Mouse (Mus musculus) activated CD4-positive, CD25-positive, alpha-beta regulatory T cell, adult 4 months (primary cell): ENCODE results near the gene Polr3b. TPM values are rescaled to one million over a fixed set of nuclear protein-coding genes. Genes with fewer than 3 reads are reported as not detected.

Source experiments
- ATAC-seq: one replicate; pipeline ENCODE4 v1.8.0; 2017
- polyA plus RNA-seq, 2 experiments: library from polyadenylated mRNA; unstranded; fragments of 100-300 nt; shearing (Covaris generic); gene quantifications; one replicate each; pipeline ENCODE4 v1.2.1; 2017

Gene Polr3b
- 10 to 100 TPM; 11.8 to 13.3 TPM for polyA plus RNA-seq

DNA sequence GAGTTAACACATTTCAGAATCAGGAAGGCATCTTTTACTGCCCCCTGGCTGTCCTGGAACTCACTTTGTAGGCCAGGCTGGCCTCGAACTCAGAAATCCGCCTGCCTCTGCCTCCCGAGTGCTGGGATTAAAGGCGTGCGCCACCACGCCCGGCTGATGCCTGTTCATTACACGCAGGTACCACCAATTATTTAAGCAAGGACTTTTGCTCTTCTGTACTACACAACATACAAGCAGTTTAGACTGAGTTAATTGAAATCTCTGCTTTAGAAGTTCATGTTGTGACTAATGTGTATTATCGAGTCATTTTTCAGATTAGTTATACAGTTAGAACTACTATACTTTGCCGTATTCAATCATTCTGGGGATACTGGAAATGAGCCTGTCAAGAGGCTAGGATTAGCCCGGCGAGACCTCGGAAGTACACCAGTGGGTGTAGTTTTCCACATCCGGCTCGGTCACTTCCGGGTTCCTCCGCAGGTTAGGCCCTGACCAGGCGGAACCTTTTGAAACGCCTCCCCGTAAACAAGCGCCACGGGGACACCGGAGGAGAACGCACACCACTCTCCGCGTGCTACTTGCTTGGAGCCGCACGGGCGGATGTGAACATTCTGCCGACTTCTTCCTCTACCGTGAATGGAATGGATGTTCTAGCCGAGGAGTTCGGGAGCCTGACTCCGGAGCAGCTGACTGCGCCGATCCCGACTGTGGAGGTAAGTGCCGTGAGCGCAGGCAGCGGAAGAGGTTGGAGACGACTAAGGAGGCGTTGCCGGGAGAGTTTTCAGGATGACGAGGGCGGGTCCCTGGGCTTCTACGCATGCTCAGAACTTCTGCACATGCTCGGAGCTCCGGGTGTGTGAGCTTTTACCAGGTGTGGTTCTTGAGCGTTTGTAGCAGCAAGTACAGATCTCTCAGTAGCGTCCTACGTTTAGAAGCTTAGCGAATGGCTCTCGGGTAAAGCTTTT lies at the start of gene Polr3b:
TSS of gene Polr3b (plus strand) at position 467 of the 965 bp plus-strand sequence.
- ATAC-seq: peak; percentile 92

DNA sequence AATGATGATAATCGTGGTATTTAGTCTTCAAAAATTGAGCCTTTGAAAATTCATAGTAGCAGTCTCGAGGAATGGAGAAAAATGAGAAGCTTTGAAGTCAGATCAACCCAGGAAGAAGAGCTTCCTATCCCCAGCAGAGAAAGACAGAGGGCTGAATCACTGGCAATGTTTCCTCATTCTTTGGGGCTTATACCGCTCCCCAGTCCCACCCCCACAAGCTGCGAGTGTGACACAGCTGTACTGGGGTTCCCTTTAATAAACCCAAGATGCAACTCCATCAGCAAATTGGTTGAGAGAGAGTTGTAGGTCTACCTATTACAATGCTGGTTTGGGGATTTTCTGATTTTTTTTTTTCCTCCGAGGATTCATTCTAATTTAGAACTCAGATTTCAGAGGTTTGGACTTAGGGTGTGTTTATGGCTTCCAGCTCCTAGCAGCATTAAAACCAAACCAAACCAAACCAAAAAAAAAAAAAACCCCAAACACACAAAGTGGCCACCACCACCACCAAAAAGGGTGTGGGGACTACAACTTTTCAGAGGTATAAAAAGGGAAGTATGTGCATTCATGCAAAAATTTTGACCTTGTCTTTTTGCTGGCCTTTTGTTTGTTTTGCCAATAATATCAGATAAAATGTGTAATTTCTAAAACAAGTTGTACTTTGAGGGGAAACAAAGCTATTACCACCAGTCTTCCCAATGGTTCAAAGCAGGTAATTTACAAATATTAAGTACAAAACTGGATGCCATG lies 48.2 kb upstream of the Polr3b start:
- no peak for ATAC-seq

DNA sequence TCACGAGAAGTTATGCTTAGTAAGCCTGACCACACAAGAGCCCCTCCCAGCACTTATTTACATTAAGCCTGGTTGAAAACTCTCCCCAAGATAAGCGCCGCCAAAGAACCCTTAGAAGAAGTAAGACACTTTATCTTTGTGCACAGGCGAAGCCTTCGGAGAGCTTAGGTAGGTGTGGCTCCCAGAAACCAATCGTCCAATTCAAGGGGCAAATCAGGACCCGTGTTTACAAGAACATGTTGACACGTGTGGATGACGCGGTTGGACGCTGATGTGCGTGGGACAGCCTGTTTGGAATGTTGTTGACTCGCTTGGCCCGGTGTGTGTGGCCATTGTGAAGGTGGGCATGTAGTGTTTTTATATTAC lies 46.1 kb upstream of the Polr3b start:
- ATAC-seq: peak; percentile 68

DNA sequence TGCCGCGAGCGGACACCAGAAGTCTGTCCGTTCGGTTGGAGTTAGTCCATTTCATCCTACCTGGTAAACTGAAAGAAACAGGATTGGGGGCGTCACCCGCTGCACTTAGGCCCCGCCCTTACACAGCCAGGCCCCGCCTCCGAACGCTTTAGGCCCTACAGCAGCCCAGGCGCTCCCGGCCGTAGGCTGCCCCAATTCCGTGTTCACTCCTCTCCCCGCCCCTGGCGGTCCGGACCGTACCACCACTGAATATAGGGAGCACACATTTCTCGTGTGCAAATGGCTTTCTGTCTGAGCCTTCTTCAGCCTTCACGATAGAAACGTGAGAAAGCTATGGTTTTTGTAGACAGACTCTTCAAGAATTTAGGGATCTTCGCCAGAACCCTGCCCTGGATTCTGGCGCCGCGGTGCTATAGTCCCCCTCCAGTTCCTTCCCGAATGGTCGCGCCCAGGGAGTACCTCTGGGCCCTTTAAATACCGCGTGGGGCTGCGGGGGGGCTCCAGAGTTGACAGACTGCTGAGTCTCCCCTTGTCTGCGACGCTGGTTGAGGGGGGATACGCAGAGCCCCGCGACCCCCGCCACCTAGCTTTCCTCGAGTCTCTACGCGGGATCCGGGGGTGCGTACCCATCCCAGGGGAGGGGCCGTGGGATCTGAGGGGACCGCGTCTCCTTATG lies 45.6 kb upstream of the Polr3b start, which contains the start of gene Tcp11l2:
TSS of gene Tcp11l2 (plus strand) at position 232 of the 676 bp plus-strand sequence.
- ATAC-seq: peak; percentile 85

DNA sequence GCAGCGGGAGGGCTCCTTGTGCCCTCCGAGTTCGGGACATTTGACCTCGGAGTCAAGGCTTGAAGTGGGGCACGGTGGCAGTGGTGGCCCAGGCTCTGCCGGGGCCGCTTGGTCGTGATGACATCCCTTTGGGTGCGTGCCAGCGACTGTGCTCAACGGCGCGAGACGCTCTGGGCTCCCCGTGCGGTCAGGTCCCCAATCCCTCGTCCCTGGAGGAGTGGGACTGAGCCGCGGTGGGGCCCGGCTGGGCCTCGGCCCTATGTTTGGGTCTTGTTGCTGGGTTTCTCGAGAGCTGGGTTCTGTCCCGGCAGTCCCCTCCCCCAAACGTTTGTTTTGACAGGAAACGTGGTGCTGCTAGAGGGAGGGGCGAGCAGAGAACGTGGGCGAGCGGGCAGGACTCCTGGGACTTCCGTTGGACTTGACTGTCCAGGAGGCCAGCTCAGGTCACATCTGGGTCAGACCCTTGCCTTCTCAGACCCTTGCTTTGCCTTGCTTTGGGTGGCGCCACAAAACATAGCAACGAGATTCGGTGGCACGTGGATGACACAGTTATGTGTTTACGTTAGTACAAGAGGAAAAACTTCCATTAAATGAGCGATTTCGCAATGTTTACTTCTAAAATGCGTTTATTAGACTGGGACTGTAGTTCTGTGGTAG lies 44.9 kb upstream of the Polr3b start:
- peak; percentile 46 for ATAC-seq

DNA sequence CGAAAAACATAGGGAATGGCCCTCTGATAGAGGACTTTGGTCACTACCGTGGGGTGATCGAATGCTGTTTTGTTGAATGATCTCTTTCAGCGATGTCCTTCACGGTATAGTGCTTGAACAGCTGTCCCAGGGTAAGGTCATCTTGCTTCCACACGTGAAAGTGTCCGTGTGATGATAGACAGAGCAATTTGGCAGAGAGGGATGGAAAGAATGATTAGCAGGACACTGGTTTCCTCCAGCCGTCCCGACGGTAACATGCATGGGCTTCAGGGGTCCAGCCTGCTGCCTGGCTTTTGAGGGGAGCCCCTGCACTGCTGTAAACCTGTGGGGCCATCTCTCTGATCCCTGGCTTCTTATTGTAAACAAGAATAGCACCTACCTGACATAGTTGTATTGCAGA lies 43.4 kb upstream of the Polr3b start:
- ATAC-seq: no peak

DNA sequence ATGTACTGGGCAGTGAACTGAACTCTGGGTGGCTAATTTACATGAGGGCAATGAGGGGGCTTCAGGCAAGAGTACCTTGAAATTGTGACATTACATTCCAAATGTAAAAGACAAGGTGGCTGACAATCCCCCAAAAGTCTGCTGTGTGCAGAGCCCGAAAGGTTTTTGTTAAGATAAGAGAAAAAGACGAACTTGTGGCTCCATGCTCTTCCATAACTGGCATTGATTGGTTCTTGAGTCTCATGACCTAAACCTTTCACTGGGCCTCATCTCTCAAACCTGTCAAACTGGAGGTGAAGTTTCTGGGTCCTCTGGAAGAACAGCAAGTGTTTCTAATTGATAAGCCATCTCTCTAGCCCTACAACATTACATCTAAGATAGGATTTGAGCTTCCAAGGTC lies 42.6 kb upstream of the Polr3b start:
- no peak for ATAC-seq

DNA sequence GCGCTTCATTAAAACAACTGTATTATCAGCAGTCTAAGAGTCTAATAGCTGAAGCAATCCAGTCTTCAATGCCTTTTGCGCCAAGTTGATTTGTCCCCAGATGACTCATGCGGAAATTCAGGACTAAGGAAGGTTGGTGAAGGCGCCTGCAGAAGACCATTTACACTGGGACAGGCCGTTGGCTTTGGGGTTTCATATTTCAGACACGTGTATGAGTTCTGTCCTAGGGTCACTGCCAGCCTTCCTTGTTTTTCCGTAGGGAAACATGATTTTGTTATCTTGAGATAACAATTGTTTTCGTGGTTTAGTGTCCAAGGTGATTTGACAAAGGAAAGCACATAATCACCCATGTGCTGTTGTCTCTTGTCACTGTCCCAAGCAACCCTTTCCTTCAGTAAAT lies 40.9 kb upstream of the Polr3b start:
- no peak for ATAC-seq

DNA sequence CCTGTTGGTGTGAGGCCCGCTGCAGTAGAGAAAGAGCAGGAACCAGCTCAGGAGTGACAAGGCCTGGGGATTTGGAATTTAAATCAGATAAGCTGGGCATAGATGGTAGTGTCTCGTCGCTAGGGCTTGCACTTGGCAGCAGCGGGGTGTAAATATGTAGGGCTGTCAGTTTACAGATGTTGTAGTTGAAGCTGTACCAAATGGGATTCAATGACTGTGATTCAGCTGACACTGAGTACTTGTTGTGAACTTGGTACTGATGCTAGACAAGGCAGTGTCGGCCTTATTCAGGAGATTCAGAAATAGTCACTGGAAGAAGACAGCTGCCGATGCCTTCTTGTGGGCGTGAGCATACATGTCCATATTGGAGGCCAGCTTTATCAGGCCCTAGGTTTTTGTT lies 39.9 kb upstream of the Polr3b start:
- no peak for ATAC-seq

DNA sequence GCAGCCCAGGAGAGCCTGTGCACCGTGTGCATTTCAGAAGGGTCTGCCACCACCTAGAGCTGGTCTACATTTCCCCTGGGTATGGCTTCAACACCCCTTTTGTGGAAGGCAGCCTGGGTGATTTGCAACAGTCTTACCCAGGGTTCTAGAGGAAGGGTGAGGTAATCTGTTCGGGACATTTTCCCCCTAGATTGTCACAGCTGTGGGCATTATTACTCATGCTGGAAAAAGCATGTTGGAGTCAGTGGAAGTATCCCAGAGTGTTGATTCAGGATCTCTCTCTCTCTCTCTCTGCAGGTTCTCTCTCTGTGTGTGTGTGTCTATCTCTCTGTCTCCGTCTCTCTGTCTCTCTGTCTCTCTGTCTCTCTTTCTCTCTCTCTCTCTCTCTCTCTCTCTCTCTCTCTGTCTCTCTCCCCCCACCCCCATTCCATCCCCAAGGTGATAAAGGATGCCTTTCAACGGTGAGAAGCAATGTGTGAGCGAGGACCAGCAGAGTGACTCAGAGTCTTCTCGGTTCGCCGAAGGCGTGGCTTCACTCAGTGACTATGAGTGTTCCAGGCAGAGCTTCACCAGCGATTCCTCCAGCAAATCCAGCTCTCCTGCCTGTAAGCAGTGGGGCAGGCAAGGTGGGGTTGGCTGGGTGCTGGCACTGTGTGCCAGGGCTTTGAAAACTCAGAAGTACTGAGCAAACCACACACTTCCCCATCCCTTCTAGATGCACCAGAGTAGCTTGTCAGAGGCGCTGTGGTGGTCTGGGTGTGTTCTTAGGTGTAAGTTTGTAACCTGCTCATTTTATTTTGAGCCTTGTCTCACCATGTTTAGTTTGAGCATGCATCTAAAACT lies 37.4 kb upstream of the Polr3b start:
- ATAC-seq: peak; percentile 14

DNA sequence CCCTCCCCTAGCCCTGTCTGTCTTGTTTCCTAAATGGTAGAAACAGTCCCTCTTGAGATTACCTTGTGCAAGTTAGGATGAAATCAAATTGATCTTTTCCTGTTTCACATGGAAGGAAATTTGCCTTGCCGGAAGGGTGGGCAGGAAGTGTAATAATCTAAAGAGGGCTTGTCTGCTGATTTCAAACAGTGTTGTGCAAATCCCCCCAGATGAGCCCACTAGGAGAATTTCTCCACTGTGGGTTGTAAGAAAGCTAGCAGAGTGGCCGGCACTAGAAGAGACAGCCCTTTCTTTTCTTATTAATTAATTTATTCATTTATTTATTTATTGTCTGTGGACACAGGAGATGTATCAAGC lies 36.8 kb upstream of the Polr3b start:
- ATAC-seq: no peak

DNA sequence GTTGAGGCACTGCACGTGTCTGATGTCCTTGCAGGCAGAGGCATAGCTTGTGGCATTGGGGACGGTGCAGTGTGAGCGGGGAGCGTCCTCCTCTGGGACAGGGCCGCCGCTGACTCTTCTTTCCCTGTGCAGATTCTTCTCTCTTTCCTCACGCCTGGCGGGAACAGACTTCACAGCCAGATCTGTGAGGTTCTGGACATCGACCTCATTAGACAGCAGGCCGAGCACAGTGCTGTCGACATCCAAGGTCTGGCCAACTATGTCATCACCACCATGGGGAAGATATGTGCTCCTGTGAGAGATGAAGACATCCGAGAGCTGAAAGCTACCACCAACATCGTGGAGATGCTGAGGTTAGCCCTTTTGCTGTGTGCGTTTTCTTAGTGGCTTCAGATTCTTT lies 31.1 kb upstream of the Polr3b start:
- ATAC-seq: no peak

DNA sequence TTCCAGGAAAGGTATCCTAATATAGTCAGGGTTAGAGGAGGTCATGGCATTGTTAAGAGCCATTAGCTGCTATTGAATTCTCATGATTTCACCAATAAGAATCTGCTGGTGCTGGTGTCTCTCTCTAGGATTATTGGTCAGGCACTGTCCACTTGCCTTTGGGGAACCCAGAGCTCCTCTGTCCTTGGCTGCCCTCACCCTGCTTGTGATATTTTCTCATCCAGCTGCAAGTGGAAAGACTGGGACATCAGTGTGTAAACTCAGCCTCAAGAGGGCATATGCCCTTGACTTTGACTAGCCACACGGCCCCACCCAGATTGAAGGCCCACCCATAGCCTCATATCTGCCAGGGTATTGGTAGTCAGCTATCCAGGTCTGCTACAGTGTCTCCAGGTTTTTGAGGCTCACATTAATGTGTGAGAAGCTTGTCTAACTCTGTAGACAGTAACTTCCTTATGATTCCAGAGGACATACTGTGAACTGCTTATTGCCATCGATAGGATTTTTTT lies 30.4 kb upstream of the Polr3b start:
- ATAC-seq: no peak

DNA sequence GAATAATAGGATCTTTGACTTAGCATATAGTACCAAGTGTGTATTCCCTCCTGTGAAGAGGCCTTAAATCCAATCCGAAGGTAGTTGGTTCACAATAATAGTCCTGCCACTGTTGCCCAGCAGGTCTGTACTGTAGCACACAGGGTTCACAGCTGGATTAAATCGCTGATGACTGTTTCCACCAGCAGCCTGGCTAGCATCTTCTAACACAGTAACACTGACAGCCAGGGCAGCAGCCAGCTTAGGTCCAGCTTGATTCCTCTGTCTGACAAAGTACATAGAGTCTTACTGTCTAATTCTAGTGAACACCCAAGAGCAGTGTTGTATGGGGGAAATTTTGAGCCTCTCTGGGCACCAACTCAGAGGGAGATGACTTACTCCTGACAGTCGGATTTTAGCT lies 29.3 kb upstream of the Polr3b start:
- no peak for ATAC-seq

DNA sequence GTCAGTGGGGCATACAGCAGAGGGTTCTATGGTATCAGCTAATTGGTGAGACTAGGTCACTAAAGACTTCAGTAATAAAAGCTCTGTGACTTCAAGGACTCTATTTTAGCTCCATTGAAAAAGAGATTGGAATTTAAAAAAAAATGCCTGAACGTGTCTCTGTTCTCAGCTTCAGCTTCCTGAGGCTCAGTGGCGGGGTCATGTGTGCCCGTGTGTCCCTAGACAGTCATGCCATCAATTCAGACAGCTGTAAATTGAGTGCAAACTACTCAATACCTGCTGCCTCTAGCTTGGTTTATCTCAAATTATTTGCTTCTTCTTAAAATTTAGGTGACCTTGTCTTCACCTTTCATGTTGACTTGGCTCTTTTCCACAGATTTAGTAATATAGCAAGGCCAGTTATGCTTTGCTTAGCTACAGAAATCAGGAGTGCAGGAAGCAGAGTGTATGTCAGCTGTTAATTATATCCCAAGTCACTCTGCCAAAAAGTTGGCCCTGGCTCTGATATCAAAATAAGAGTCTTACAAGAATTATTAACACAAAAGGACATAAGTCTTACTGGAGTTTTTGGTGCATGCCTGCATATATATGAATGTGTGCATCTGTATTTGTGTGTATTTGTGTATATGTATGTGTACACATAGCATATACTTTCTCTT lies 24.8 kb upstream of the Polr3b start:
- ATAC-seq: no peak

DNA sequence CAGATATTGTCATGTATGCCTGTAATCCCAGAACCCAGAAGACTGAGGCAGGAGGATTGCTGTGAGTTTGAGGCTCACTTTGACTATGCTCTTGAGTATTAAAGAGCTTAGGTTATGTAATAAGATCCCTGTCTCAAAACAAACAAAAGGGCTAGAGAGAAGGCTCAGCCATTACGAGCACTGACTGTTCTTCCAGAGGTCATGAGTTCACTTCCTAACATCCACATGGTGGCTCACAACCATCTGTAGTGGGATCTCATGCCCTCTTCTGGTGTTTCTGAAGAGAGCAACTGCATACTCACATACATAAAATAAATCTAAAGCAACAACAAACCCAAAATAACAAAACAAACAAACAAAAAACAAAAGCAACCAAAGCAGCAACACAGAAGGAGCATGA lies 23.9 kb upstream of the Polr3b start:
- no peak for ATAC-seq

DNA sequence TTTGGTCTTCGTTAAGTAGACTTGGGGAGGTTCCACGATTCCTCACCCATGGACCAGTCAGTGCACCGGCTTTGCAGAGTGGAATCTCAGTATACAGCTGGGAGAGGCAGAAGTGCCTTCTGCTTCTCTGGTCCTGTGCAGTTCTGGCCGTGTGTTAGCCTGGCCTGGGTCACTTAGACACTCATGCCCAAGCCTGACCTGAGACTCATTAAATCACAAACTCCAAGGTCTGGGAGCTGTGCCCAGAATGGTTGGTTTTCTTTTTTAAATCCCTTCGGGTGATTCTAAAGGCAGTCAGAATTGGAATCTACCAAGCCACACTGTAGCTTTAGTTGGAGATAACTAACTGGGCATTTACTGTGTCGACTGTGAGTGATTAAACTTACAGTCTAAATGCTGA lies 22.0 kb upstream of the Polr3b start:
- ATAC-seq: no peak

DNA sequence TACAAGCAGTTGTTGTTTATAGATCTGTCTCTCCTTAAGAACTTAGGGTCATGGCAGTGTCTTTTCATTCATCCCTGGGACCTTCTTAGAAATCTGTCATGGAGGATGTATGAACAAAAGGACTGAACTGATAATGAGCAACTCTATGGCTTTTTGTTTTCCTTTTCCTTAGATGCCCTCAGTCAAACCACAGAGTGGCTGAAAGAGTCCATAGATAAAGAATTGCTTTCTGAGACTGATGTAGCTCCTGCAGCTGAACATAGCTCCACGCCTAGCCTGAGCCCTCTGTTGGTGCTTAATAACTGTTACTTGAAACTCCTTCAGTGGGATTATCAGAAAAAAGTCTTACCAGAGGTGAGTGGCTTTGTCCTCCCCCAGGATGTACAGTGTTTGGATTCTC lies 17.8 kb upstream of the Polr3b start:
- no peak for ATAC-seq

DNA sequence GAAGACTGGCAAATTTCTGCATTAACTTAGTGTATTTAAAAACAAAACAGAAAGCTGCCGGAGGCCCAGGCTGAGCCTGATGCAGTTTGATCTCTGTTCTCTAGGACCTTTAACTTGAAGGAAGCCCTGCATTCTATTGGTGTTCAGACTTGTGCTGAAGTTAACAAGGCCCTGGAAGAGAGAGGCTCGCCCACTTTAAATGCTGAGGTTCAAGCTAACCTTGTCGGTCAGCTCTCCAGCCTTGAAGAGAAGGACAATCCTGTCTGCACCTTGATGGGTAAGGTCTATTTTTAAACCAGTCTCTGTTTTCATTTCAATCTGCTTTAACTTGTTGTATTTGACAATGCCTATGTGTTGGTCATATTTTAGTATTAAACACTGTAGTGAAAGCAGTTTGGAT lies 13.7 kb upstream of the Polr3b start:
- no peak for ATAC-seq

DNA sequence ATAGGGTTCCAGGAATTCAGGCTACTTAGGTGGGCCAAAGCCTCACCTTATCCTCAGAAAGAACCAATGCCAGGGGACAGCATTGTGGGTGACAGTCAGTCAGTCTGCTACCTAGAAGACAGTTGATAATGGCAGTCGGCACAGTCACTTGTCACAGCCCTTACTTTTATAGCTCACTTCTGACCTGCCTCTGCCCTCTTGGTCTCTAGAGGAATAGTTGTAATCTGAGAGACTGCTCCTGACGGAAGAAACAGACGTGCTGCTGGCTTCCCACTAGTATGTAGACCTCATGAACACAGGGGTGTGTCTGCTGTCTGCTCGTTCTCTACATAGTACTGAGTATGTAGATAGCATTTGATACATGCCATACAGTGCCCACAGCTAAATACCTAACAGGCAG lies 11.8 kb upstream of the Polr3b start:
- no peak for ATAC-seq

DNA sequence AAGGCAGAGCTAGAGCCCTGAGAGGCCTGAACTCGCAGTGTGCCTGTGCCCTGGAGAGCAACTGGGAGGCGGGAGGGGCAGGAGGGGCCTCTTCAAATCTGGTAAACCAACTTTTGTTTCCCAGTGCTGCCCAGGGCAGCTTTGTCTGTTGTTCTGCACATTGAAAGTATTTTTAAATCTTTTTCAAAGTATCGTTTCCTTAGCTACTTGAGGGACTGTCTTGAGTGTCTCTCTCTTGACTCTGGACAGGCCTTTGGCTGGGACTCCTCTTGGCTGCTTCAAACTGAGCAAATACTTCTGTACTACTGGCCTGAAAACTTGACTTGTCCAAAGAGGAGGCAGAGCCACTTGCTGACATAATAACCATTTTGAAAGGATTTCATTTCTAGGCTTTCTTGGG lies 11.3 kb upstream of the Polr3b start:
- no peak for ATAC-seq
